Mouse (Mus musculus): ENCODE measurements around the gene Meox1. TPM values are rescaled to one million over a fixed set of nuclear protein-coding genes. Genes with fewer than 3 reads are reported as not detected.

Meox1 gene
- total and polyA plus RNA-seq, 3 experiments, result 5.6 to 7.3 (median 7.2) TPM

- Histone ChIP-seq H3K9ac (ENCODE audit: low read depth, low read length) (no peak overlapping the region), H3K4me1 (ENCODE audit: control insufficient read depth, insufficient read depth, low read length) (peaks cover 9% of the 10 kb centered on the region), H3K27ac (peak overlapping the region; percentile 68), H3K27me3 (ENCODE audit: control insufficient read depth, insufficient read depth, low read length) (no peaks in the 10 kb centered on the region), H3K36me3 (ENCODE audit: control insufficient read depth, insufficient read depth, low read length) (no peaks in the 10 kb centered on the region), H3K4me3 (no peak overlapping the region), H3K79me2 (replicated peaks; ENCODE audit: control insufficient read depth, insufficient read depth, low read length) (no peaks in the 10 kb centered on the region)
- intact Hi-C loops (cut with DNase I), result loop anchor here (1.0 to 5.0 kb wide), 3 partner anchors 49 to 75 kb away; no protein-coding TSS in a partner anchor
- DNase-seq, result peak; percentile 76 to 82
- whole genome bisulfite sequencing, result 39% methylated on average over 13 of the region's 13 CpGs
- TF ChIP-seq CTCF (IDR thresholded peaks at IDR 0.05) (no peak), POLR2A (IDR thresholded peaks at IDR 0.05; ENCODE audit: insufficient read depth, low read depth, low read length) (no peak), EP300 (IDR thresholded peaks at IDR 0.05; ENCODE audit: insufficient read depth, low read depth, low read length) (peak; percentile 90; the same call in 1 of the 2 replicates)
Observed at GRCm38 (mm10) chr11:101896546-101897361, 2.6 kb upstream of the Meox1 start.

GRCm38 (mm10) chr11:101893560-101893959 lies 614 bp downstream of the Meox1 start:
- peak; percentile 45 to 60 for DNase-seq
- H3K27me3 ChIP-seq (ENCODE audit: control insufficient read depth, insufficient read depth, low read length), result no peaks in the 10 kb centered on the region
- peak overlapping the region; percentile 39 for H3K4me3 ChIP-seq
- H3K4me1 ChIP-seq (ENCODE audit: control insufficient read depth, insufficient read depth, low read length), result peaks cover 15% of the 10 kb centered on the region
- H3K9ac ChIP-seq (ENCODE audit: low read depth, low read length), result peak overlapping the region; percentile 28
- intact Hi-C loops (cut with DNase I), result no loop called here
- no peaks in the 10 kb centered on the region for H3K36me3 ChIP-seq (ENCODE audit: control insufficient read depth, insufficient read depth, low read length)
- no peaks in the 10 kb centered on the region for H3K79me2 ChIP-seq (replicated peaks; ENCODE audit: control insufficient read depth, insufficient read depth, low read length)
- TF ChIP-seq POLR2A (IDR thresholded peaks at IDR 0.05; ENCODE audit: insufficient read depth, low read depth, low read length), result 0 out of 2 replicates have a peak, but pooled peaks have one; percentile 32
- TF ChIP-seq EP300 (IDR thresholded peaks at IDR 0.05; ENCODE audit: insufficient read depth, low read depth, low read length), result no peak
- TF ChIP-seq CTCF (IDR thresholded peaks at IDR 0.05), result no peak
- 29% methylated on average over 15 of the region's 15 CpGs for WGBS
- H3K27ac ChIP-seq, result peak overlapping the region; percentile 76

- intact Hi-C loops (cut with DNase I), result no loop called here
- peak overlapping the region; percentile 76 for H3K27ac ChIP-seq
- TF ChIP-seq EP300 (IDR thresholded peaks at IDR 0.05; ENCODE audit: insufficient read depth, low read depth, low read length), result 0 out of 2 replicates have a peak, but pooled peaks have one; percentile 33
- no peak for TF ChIP-seq CTCF (IDR thresholded peaks at IDR 0.05)
- TF ChIP-seq POLR2A (IDR thresholded peaks at IDR 0.05; ENCODE audit: insufficient read depth, low read depth, low read length), result peak; percentile 44
- no peaks in the 10 kb centered on the region for H3K27me3 ChIP-seq (ENCODE audit: control insufficient read depth, insufficient read depth, low read length)
- no peaks in the 10 kb centered on the region for H3K36me3 ChIP-seq (ENCODE audit: control insufficient read depth, insufficient read depth, low read length)
- peak; percentile 50 to 56 for DNase-seq
- peaks cover 11% of the 10 kb centered on the region for H3K4me1 ChIP-seq (ENCODE audit: control insufficient read depth, insufficient read depth, low read length)
- H3K79me2 ChIP-seq (replicated peaks; ENCODE audit: control insufficient read depth, insufficient read depth, low read length), result no peaks in the 10 kb centered on the region
- peak overlapping the region; percentile 49 for H3K9ac ChIP-seq (ENCODE audit: low read depth, low read length)
- H3K4me3 ChIP-seq, result peak overlapping the region; percentile 39
- 12% methylated on average over 11 of the region's 11 CpGs for whole genome bisulfite sequencing
Observed at GRCm38 (mm10) chr11:101891451-101891850, 2.7 kb downstream of the Meox1 start.

GRCm38 (mm10) chr11:101889781-101890180 lies 4.4 kb downstream of the Meox1 start:
- 24% methylated on average over 13 of the region's 13 CpGs for WGBS
- no peak overlapping the region for H3K27ac ChIP-seq
- no peak overlapping the region for H3K9ac ChIP-seq (ENCODE audit: low read depth, low read length)
- H3K4me3 ChIP-seq, result no peak overlapping the region
- peaks cover 24% of the 10 kb centered on the region for H3K4me1 ChIP-seq (ENCODE audit: control insufficient read depth, insufficient read depth, low read length)
- no peak for TF ChIP-seq EP300 (IDR thresholded peaks at IDR 0.05; ENCODE audit: insufficient read depth, low read depth, low read length)
- TF ChIP-seq CTCF (IDR thresholded peaks at IDR 0.05), result no peak
- TF ChIP-seq POLR2A (IDR thresholded peaks at IDR 0.05; ENCODE audit: insufficient read depth, low read depth, low read length), result no peak
- no peaks in the 10 kb centered on the region for H3K79me2 ChIP-seq (replicated peaks; ENCODE audit: control insufficient read depth, insufficient read depth, low read length)
- intact Hi-C loops (cut with DNase I), result no loop called here
- H3K27me3 ChIP-seq (ENCODE audit: control insufficient read depth, insufficient read depth, low read length), result no peaks in the 10 kb centered on the region
- no peaks in the 10 kb centered on the region for H3K36me3 ChIP-seq (ENCODE audit: control insufficient read depth, insufficient read depth, low read length)
- no peak for DNase-seq

- no peak for DNase-seq
- Histone ChIP-seq H3K4me1 (ENCODE audit: control insufficient read depth, insufficient read depth, low read length) (peaks cover 26% of the 10 kb centered on the region), H3K36me3 (ENCODE audit: control insufficient read depth, insufficient read depth, low read length) (no peaks in the 10 kb centered on the region), H3K27ac (no peak overlapping the region), H3K27me3 (ENCODE audit: control insufficient read depth, insufficient read depth, low read length) (no peaks in the 10 kb centered on the region), H3K4me3 (no peak overlapping the region), H3K9ac (ENCODE audit: low read depth, low read length) (no peak overlapping the region), H3K79me2 (replicated peaks; ENCODE audit: control insufficient read depth, insufficient read depth, low read length) (no peaks in the 10 kb centered on the region)
- intact Hi-C loops (cut with DNase I), result no loop called here
- 51% methylated on average over 6 of the region's 6 CpGs for WGBS
- TF ChIP-seq POLR2A (IDR thresholded peaks at IDR 0.05; ENCODE audit: insufficient read depth, low read depth, low read length) (no peak), EP300 (IDR thresholded peaks at IDR 0.05; ENCODE audit: insufficient read depth, low read depth, low read length) (no peak), CTCF (IDR thresholded peaks at IDR 0.05) (no peak)
Observed at GRCm38 (mm10) chr11:101888820-101889219, 5.4 kb downstream of the Meox1 start.

GRCm38 (mm10) chr11:101886436-101886835 lies 7.7 kb downstream of the Meox1 start:
- no peak overlapping the region for H3K4me3 ChIP-seq
- no peaks in the 10 kb centered on the region for H3K36me3 ChIP-seq (ENCODE audit: control insufficient read depth, insufficient read depth, low read length)
- no peaks in the 10 kb centered on the region for H3K27me3 ChIP-seq (ENCODE audit: control insufficient read depth, insufficient read depth, low read length)
- TF ChIP-seq POLR2A (IDR thresholded peaks at IDR 0.05; ENCODE audit: insufficient read depth, low read depth, low read length) (no peak), EP300 (IDR thresholded peaks at IDR 0.05; ENCODE audit: insufficient read depth, low read depth, low read length) (no peak), CTCF (IDR thresholded peaks at IDR 0.05) (no peak)
- H3K4me1 ChIP-seq (ENCODE audit: control insufficient read depth, insufficient read depth, low read length), result peaks cover 32% of the 10 kb centered on the region
- WGBS, result 60% methylated on average over 12 of the region's 12 CpGs
- no peak overlapping the region for H3K9ac ChIP-seq (ENCODE audit: low read depth, low read length)
- peak overlapping the region; percentile 56; the same call in 1 of the 2 replicates for H3K27ac ChIP-seq
- intact Hi-C loops (cut with DNase I), result no loop called here
- no peaks in the 10 kb centered on the region for H3K79me2 ChIP-seq (replicated peaks; ENCODE audit: control insufficient read depth, insufficient read depth, low read length)
- no peak for DNase-seq
